Mouse (Mus musculus): ENCODE measurements around the gene Wdr27.

Wdr27 gene

GRCm38 (mm10) chr17:14931469-14931868, 11.5 kb downstream of the Wdr27 start:
- DNase-seq (ENCODE audit: low read depth, low spot score): no peak

DNA sequence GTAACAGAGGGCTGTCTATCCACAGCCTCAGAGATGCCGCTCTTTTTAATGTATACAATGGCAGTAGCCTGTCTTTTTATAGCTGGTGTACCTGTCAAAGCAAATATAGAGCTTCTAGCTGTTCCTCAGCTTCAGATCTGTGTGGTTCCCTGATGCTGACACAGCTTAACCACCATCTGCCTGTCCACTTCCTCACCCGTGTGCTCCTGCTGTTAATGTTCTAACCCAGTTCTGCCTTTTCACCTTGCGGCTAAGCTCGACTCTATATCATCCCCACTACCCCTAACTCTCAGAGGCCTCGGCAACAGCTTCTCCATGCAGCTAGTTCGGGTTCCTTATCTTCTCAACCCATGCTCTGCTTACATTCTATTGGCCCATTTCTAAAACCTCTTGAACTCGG, 12.3 kb downstream of the Wdr27 start:
- no peak for DNase-seq (ENCODE audit: low read depth, low spot score)

GRCm38 (mm10) chr17:14928631-14929030, 14.3 kb downstream of the Wdr27 start:
- DNase-seq (ENCODE audit: low read depth, low spot score): no peak

DNA sequence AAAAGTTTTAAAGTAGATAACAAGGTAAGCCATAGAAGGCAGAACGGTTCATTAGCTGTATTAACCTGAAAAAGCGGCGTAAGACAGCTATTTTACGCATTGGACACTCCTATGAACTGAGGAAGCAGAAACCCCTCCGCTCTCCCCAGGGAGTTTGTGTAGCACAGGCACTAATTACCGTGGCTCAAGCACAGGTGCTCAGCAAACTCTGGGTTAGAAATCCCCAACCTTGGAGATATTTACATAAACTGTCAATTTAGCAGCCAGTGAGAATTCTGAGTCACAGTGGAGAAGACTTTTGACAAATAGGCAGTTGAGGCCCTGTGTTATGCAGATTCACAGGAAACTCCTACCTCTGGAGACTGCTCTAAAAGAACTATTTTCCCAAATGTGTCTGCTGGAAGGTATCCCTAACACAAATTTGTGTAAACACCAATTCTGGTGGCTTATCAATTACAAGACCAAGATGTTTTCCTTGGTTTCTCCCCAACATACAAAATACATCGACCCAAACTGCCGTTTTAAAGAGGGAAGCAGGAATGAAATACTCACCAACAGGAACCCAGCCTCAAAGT, 15.2 kb downstream of the Wdr27 start:
- peak; percentile 81 for DNase-seq (ENCODE audit: low read depth, low spot score)

GRCm38 (mm10) chr17:14921582-14921981, 21.4 kb downstream of the Wdr27 start:
- DNase-seq (ENCODE audit: low read depth, low spot score): no peak

GRCm38 (mm10) chr17:14917866-14918265, 25.1 kb downstream of the Wdr27 start:
- peak; percentile 30 for DNase-seq (ENCODE audit: low read depth, low spot score)

DNA sequence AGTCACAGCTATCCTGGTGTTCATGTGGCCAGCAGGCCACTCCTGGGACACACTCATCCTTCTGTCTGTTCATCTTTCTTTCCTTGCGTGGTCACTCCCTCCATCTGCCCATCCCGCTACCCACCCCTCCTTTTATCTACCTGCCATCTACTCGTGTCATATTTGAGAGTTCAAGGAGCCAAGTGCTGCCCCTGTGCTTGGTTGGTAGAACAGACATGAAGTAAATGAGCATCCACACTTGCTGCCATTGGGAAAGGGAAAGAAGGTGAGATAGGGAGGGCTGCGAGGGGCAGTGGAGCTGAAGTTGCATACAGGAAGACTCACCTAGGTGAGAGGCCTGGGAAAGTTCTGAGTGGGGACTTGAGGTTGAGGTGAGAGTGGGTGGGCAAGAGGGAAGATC, 28.6 kb downstream of the Wdr27 start:
- no peak for DNase-seq (ENCODE audit: low read depth, low spot score)

GRCm38 (mm10) chr17:14912981-14913380, 30.0 kb downstream of the Wdr27 start:
- no peak for DNase-seq (ENCODE audit: low read depth, low spot score)

GRCm38 (mm10) chr17:14912420-14912819, 30.5 kb downstream of the Wdr27 start:
- DNase-seq (ENCODE audit: low read depth, low spot score): peak; percentile 45

DNA sequence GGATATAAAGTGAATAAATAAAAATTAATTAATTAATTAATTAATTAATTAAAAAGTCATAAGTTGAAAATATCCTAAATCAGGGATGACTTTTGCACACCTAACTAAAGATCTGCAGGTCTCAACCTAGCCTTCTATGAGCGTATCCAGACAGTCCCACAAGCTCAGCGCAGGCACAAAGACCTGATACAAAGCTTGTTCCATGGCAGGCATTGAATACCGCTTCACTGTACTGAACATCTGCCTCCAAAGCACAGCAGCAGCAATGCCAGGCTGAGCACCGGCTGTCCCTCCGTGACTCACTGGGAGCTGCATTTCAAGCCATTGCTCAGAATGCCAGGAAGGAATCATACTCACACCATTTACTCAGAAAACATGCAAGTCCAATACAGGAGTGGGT, 32.2 kb downstream of the Wdr27 start:
- no peak for DNase-seq (ENCODE audit: low read depth, low spot score)

- DNase-seq (ENCODE audit: low read depth, low spot score): peak; percentile 35
These were observed 33.6 kb downstream of the Wdr27 start for GRCm38 (mm10) chr17:14909331-14909730.

- DNase-seq (ENCODE audit: low read depth, low spot score): no peak
These were observed 35.8 kb downstream of the Wdr27 start for GRCm38 (mm10) chr17:14907136-14907535.

DNA sequence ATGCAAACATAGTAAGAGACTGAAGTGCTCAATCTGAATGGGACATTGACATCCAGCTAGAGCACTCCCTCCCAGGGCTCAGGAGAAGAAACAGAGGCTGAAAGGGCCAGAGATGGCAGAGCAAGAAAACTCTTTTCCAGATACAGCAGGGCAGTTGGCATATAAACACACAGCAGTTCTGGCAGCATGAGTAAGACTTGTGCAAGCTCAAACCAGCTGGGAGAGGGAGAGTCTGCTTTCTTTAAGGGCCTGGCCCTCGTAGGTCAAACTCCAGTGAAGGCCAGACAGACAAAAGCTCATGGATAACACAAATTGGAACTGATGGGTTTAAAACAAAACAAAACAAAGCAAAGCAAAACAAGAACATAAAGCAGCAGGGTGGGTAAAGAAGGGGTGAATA, 36.3 kb downstream of the Wdr27 start:
- no peak for DNase-seq (ENCODE audit: low read depth, low spot score)

- DNase-seq (ENCODE audit: low read depth, low spot score): peak; percentile 59
These were observed 38.2 kb downstream of the Wdr27 start for GRCm38 (mm10) chr17:14904637-14905265.

GRCm38 (mm10) chr17:14904206-14904605, 38.8 kb downstream of the Wdr27 start:
- no peak for DNase-seq (ENCODE audit: low read depth, low spot score)

DNA sequence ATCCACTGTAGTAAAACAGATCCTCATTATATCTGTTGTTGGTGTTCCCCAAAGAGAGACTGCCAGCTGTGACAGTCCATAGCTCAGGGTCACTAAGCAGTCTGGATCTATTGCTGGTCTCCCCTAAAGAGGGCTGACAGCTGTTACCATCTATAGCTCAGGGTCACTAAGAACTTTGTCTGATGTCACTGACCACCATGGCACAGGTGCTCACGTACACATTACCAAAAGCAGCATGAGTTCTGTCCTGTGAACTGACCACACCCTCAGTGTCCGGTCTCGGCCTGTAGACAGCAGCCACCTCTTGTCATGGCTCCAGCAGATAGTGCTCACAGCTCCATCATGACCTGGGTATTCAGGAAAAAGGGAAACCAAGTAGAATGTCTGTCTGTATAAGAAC, 39.7 kb downstream of the Wdr27 start:
- DNase-seq (ENCODE audit: low read depth, low spot score): no peak

GRCm38 (mm10) chr17:14898972-14899371, 44.0 kb downstream of the Wdr27 start:
- DNase-seq (ENCODE audit: low read depth, low spot score): no peak

GRCm38 (mm10) chr17:14895058-14895457, 47.9 kb downstream of the Wdr27 start:
- peak; percentile 31 for DNase-seq (ENCODE audit: low read depth, low spot score)

DNA sequence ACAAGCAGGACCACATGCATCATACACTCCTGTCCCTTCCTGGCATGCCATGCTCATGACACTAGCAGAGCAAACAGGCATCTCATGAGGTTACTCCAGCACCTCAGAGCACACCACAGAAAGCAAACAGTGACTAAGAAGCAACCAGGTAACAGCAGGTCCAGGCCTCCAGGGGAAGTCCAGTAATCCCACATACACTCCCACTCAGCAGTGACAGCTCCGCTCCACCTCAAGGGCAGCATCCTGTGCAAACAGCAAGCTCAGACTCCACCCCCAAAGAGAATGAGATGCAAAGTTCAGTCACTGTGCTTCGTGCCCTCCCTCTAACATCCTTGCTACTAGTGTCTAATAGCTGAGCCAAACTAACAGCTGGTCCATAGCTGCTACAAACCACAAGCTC, 56.0 kb downstream of the Wdr27 start:
- DNase-seq (ENCODE audit: low read depth, low spot score): no peak

DNA sequence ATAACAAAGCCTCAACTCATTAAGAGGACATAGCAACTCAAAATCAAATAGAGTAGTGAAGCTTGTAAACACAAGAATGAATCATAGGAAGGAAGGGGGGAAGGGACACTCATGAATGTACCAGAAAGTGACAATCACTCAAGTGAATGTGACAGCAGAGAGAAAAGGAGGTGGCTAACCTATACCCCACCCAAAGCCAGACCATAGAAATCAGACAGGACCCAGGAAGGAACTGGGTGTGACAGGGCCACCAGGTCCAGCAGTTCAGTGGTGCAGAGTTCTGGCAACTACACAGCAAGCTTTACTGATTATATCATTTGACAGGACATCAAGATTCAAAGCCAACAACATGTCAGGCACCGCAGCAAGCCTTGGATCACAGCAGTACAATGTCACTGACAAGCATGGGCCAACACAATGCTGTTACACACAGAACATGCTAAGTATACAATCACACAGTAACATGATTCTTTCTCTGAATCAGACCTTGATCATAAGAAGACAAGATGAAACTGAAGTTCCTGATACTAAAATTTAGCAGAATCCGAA, 68.2 kb downstream of the Wdr27 start:
- DNase-seq (ENCODE audit: low read depth, low spot score): no peak

DNA sequence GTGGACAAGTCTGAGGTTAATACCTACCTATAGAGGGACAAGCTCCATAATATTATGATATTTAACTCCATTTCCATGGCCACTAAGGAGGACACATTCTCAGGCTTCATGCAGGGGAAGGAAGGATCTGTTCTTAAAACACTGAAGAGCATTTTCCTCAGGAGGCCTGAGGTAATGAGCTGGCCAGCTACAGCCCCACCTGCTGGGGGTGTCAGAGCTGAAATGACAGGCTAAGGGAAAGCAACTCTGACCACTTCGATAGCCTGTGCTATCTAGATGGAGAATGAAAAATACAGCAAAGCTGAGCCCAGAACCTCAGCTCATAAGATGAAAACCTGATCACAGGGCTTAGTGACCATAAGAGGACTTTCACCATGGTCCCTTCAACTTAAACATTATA, 82.7 kb downstream of the Wdr27 start:
- no peak for DNase-seq (ENCODE audit: low read depth, low spot score)

- no peak for DNase-seq (ENCODE audit: low read depth, low spot score)
These were observed 95.2 kb downstream of the Wdr27 start for GRCm38 (mm10) chr17:14847709-14848108.

DNA sequence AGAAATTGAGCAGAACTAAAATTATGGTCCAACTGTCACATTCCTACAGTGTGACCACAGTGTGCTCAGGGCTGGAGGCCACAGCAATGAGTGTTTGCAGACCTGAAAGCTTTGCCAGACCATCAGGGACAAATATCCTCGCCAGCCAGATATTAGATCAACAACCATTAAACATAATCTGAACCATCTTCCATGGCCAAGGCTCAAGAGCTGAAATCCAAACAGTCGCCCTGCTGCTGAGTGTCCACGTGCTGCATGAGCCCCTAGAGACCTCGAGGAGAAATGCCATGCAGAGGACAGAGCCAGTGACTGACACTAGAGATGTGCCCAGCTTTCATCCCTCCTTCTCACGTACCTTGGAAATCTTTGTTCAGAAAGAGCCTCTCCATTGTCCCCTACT, 96.1 kb downstream of the Wdr27 start:
- no peak for DNase-seq (ENCODE audit: low read depth, low spot score)
